Mouse (Mus musculus) liver, adult 10 weeks (tissue): ENCODE results near the gene Rhbdf1. TPM values are rescaled to one million over a fixed set of nuclear protein-coding genes. Genes with fewer than 3 reads are reported as not detected.

Experiments used
- polyA plus RNA-seq: library from polyadenylated mRNA; stranded (reverse); fragments of 350-450 nt; fragmentation: Illumina TruSeq; extraction: RNeasy Lipid Tissue Mini Kit (QIAGEN cat#74804); gene quantifications from one replicate; pipeline ENCODE4 v1.2.3, GENCODE M21; 2014; ENCODE audit warnings: low read depth, low replicate concordance

The Rhbdf1 gene
- polyA plus RNA-seq: not detected

GRCm38 (mm10) chr11:32221951-32222409 lies at the start of gene Rhbdf1:
Gene Rhbdf1 (minus strand): TSS chr11:32222300.

GRCm38 (mm10) chr11:32267188-32267884 lies 45.2 kb upstream of the Rhbdf1 start, which contains the start of gene Nprl3:
Gene Nprl3 (minus strand): TSS chr11:32267707.

GRCm38 (mm10) chr11:32226124-32226871 lies 4.2 kb upstream of the Rhbdf1 start, which contains the start of gene Mpg:
Gene Mpg (plus strand): TSS chr11:32226505.

GRCm38 (mm10) chr11:32205058-32205873 lies 16.8 kb downstream of the Rhbdf1 start, which contains the start of gene Snrnp25:
Gene Snrnp25 (plus strand): TSS chr11:32205415.

DNA sequence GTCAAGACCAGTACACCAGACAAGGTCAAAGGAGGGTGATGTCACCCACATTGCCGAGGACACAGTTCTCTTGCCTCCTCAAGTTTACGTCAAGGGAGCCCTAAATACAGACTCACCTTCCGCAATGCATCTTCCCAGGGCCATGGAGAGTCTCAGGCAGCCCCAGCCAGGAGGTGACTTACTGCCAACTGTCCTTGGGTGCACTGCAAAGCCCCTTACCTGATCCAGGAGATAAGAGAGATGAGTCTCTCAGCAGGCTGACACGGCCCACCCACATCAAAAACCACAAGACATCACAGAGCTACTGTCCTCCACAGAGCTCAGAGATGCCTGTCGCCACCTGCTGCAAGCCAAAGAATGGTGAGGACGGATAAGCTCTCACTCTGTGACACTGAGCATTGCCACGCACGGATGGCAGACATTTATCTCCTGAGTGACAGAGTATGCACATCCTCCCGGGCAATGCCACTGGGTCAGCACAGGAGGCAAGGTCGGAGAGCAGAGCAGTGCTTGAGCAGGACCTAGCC lies 22.0 kb downstream of the Rhbdf1 start, which contains the start of gene Il9r:
Gene Il9r (minus strand): TSS at position 205 of the 527 bp plus-strand sequence.

Other genes with a start within 250 kb of the Rhbdf1 start
- gene Nsg2, start 221.8 kb downstream of the Rhbdf1 start, polyA plus RNA-seq: not detected
- not detected for gene Il9r, start 22.0 kb downstream of the Rhbdf1 start, polyA plus RNA-seq
- gene Snrnp25, start 16.9 kb downstream of the Rhbdf1 start, polyA plus RNA-seq: 1.4 TPM
- 3.4 TPM for gene Mpg, start 4.2 kb upstream of the Rhbdf1 start, polyA plus RNA-seq
- gene Nprl3, start 45.4 kb upstream of the Rhbdf1 start, polyA plus RNA-seq: 7.3 TPM
- gene Hba-x, start 54.1 kb upstream of the Rhbdf1 start, polyA plus RNA-seq: not detected
- gene Hba-a1, start 61.2 kb upstream of the Rhbdf1 start, polyA plus RNA-seq: 1.6 TPM
- not detected for gene Hbq1b, start 64.7 kb upstream of the Rhbdf1 start, polyA plus RNA-seq
- gene Hba-a2, start 74.2 kb upstream of the Rhbdf1 start, polyA plus RNA-seq: 196 TPM
- not detected for gene Hbq1a, start 77.8 kb upstream of the Rhbdf1 start, polyA plus RNA-seq
- 0.13 TPM for gene Sh3pxd2b, start 125.5 kb upstream of the Rhbdf1 start, polyA plus RNA-seq
- gene Ubtd2, start 233.1 kb upstream of the Rhbdf1 start, polyA plus RNA-seq: 0.69 TPM